Mouse (Mus musculus): ENCODE data around the gene E330009J07Rik. TPM values are rescaled to one million over a fixed set of nuclear protein-coding genes. Genes with fewer than 3 reads are reported as not detected.

Gene E330009J07Rik
- total RNA-seq, 1 experiment from 2014 or later = 16.8 TPM

GRCm38 (mm10) chr6:40380181-40380580 lies 55.8 kb downstream of the E330009J07Rik start:
- no peak for ATAC-seq (ENCODE audit: extremely low read depth, insufficient number of reproducible peaks, low FRiP score, poor library complexity, severe bottlenecking)

GRCm38 (mm10) chr6:40371031-40371430 lies 64.9 kb downstream of the E330009J07Rik start:
- ATAC-seq (ENCODE audit: extremely low read depth, insufficient number of reproducible peaks, low FRiP score, poor library complexity, severe bottlenecking) = no peak

- no peak for ATAC-seq (ENCODE audit: extremely low read depth, insufficient number of reproducible peaks, low FRiP score, poor library complexity, severe bottlenecking)
Observed at GRCm38 (mm10) chr6:40353360-40353759, 82.6 kb downstream of the E330009J07Rik start.

Other genes with a start within 250 kb of the E330009J07Rik start
- gene Agk, start 111.0 kb downstream of the E330009J07Rik start, total RNA-seq (2017) = 17.1 and 19.7 TPM in 2 replicates
- gene Wee2, start 3.0 kb upstream of the E330009J07Rik start, total RNA-seq (2017) = not detected in 2 replicates
- gene Ssbp1, start 35.2 kb upstream of the E330009J07Rik start, total RNA-seq (2017) = 68.6 and 69.5 TPM in 2 replicates
- 0.58 and 0.74 TPM in 2 replicates for gene Tas2r137, start 55.1 kb upstream of the E330009J07Rik start, total RNA-seq (2017)
- gene Tas2r108, start 57.4 kb upstream of the E330009J07Rik start, total RNA-seq (2017) = not detected in 2 replicates
- not detected in 2 replicates for gene Prss37, start 83.4 kb upstream of the E330009J07Rik start, total RNA-seq (2017)
- not detected in 2 replicates for gene Olfr461, start 118.9 kb upstream of the E330009J07Rik start, total RNA-seq (2017)
- not detected in 2 replicates for gene Olfr460, start 133.4 kb upstream of the E330009J07Rik start, total RNA-seq (2017)
- gene Clec5a, start 149.7 kb upstream of the E330009J07Rik start, total RNA-seq (2017) = 84.5 and 85.2 TPM in 2 replicates
- gene Tas2r138, start 177.2 kb upstream of the E330009J07Rik start, total RNA-seq (2017) = not detected in 2 replicates
- gene Mgam, start 192.7 kb upstream of the E330009J07Rik start, total RNA-seq (2017) = 73.4 and 107 TPM in 2 replicates